Mouse (Mus musculus) ES-Bruce4 (cell line): Measurements from ENCODE around the gene Deaf1.

Experiments used
- CTCF ChIP-seq: IDR thresholded peaks from one replicate; pipeline ENCODE4 v1.8.1; 2011; ENCODE audit warnings: low read depth, low read length
- EP300 ChIP-seq: IDR thresholded peaks from 2 replicates; pipeline ENCODE4 v1.6.1; 2011; ENCODE audit warnings: low read depth, low read length; ENCODE audit not compliant: insufficient read depth

- no peak for TF ChIP-seq CTCF
- no peak for TF ChIP-seq EP300
Observed at GRCm38 (mm10) chr7:141304537-141304936, 23.0 kb downstream of the Deaf1 start.
